In genomic region chr3:21557963-21558441, GRCm38 (mm10) we compare ENCODE assay signal across 10 mouse cellular contexts.
DNase-seq lines count a peak whose midpoint lies in the region; ATAC-seq and TF ChIP-seq lines count a peak whose summit lies in the region.
"Had no signal": no experiment of that assay in that cellular context is flagged by ENCODE, and none has a peak within 500 bp of the region (broad histone marks: within the 10 kb centered on the region; RNA-seq: fewer than 3 reads in every experiment).

No protein-coding gene starts in this region.

- no peak overlapping the region for H3K9ac ChIP-seq in lung, postnatal 0 days (replicated peaks; ENCODE audit: low read depth)
- H3K9ac ChIP-seq: lung, embryonic 15.5 days; stomach, embryonic 15.5 days had no signal

- TF ChIP-seq CTCF in lung, postnatal 0 days (IDR thresholded peaks at IDR 0.05), result no peak

- no peak overlapping the region for H3K27ac ChIP-seq in lung, postnatal 0 days (ENCODE audit: low read length)
- H3K27ac ChIP-seq: lung, embryonic 15.5 days; stomach, embryonic 15.5 days had no signal

- peak; percentile 28 for DNase-seq in lung, postnatal 14 days
- no peak for DNase-seq in lung, postnatal 0 days (ENCODE audit: low spot score)
- peak; percentile 23 for DNase-seq in cerebellum, adult 9-11 months
- peak; percentile 61 for DNase-seq in gastrocnemius, postnatal 14 days
- peak; percentile 86 for DNase-seq in layer of hippocampus, adult 9-11 months
- DNase-seq in right cerebral cortex, postnatal 4 days, result peak; percentile 84
- no peak for DNase-seq in T-cell, adult 2 months (ENCODE audit: low spot score)
- DNase-seq in embryo, embryonic 10 days (ENCODE audit: low spot score), result no peak

- H3K4me1 ChIP-seq in lung, postnatal 0 days (ENCODE audit: insufficient read depth, low read depth, low read length), result no peaks in the 10 kb centered on the region; the same call in 1 of the 2 replicates
- H3K4me1 ChIP-seq: stomach, embryonic 15.5 days had no signal

- intact Hi-C loops in gastrocnemius, postnatal 14 days (cut with DNase I; ENCODE audit: low total_unique reads), result no loop called here

- no peaks in the 10 kb centered on the region for H3K36me3 ChIP-seq in lung, postnatal 0 days (ENCODE audit: insufficient read depth, low read length)
- H3K36me3 ChIP-seq: lung, embryonic 15.5 days; stomach, embryonic 15.5 days had no signal

- no peaks in the 10 kb centered on the region for H3K9me3 ChIP-seq in lung, postnatal 0 days (ENCODE audit: low read length)
- H3K9me3 ChIP-seq: lung, embryonic 15.5 days; stomach, embryonic 15.5 days had no signal

- ATAC-seq in lung, postnatal 0 days, result no peak

- H3K4me3 ChIP-seq in lung, postnatal 0 days (ENCODE audit: low read depth, low read length), result no peak overlapping the region
- H3K4me3 ChIP-seq: lung, embryonic 15.5 days; stomach, embryonic 15.5 days had no signal

- no peak overlapping the region for H3K4me2 ChIP-seq in lung, postnatal 0 days (replicated peaks; ENCODE audit: low read depth, low read length)
- H3K4me2 ChIP-seq: lung, embryonic 15.5 days; stomach, embryonic 15.5 days had no signal

- TF ChIP-seq EP300 in lung, postnatal 0 days (IDR thresholded peaks at IDR 0.05), result no peak

- H3K27me3 ChIP-seq in lung, postnatal 0 days (replicated peaks; ENCODE audit: insufficient read depth, low read length), result no peaks in the 10 kb centered on the region
- H3K27me3 ChIP-seq: lung, embryonic 15.5 days; stomach, embryonic 15.5 days had no signal

- 75% methylated on average over 12 of the region's 12 CpGs for WGBS in lung, postnatal 0 days

Comparison
In these comparisons a context has a peak if more than half of its experiments do, and no peak if none do; other contexts are left out.
1. DNase-seq: peak in lung, postnatal 14 days (single experiment), cerebellum, adult 9-11 months (single experiment), gastrocnemius, postnatal 14 days (single experiment), layer of hippocampus, adult 9-11 months (single experiment) and right cerebral cortex, postnatal 4 days (single experiment); none in lung, postnatal 0 days (single experiment), T-cell, adult 2 months (single experiment) and embryo, embryonic 10 days (single experiment).